Mouse (Mus musculus) spleen, adult 18-20 months (tissue): ENCODE data around the gene Fam71e2.
A peak's percentile ranks its signal among the peaks of the same experiment; 100 is the strongest.
"Not testable (repeated sequence)": the region's sequence is repeated elsewhere in the genome, so short reads cannot be mapped to it uniquely, and the experiment has no call there.

Experiments
- DNase-seq, 2 experiments: peaks; one replicate each; pipeline ENCODE4 v3.0.0; 2022; ENCODE audit warnings: mixed read lengths in 2 of 2

Fam71e2 gene

GRCm38 (mm10) chr7:4771202-4771601, at the start of gene Fam71e2:
Fam71e2 (minus strand) TSS chr7:4771302.
- DNase-seq, result no peak

GRCm38 (mm10) chr7:4816559-4816958, 45.5 kb upstream of the Fam71e2 start:
- DNase-seq, result no peak

GRCm38 (mm10) chr7:4813105-4813791, 42.1 kb upstream of the Fam71e2 start:
- no peak for DNase-seq

- peak; percentile 97 to 98 for DNase-seq
Measured at GRCm38 (mm10) chr7:4812303-4813104, 41.4 kb upstream of the Fam71e2 start, which contains the start of gene Ube2s. Ube2s (minus strand) TSS chr7:4812590.

- no peak for DNase-seq
Measured at GRCm38 (mm10) chr7:4811842-4812302, 40.8 kb upstream of the Fam71e2 start.

- not testable (repeated sequence) for DNase-seq
Measured at GRCm38 (mm10) chr7:4811131-4811530, 40.0 kb upstream of the Fam71e2 start.

GRCm38 (mm10) chr7:4806716-4807115, 35.6 kb upstream of the Fam71e2 start:
- peak in 1 of 2 experiments; percentile 23 for DNase-seq

GRCm38 (mm10) chr7:4802247-4802646, 31.1 kb upstream of the Fam71e2 start:
- DNase-seq, result no peak

GRCm38 (mm10) chr7:4795767-4796433, 24.8 kb upstream of the Fam71e2 start:
- DNase-seq, result no peak

- DNase-seq, result no peak
Measured at GRCm38 (mm10) chr7:4794631-4795168, 23.6 kb upstream of the Fam71e2 start.

- no peak for DNase-seq
Measured at GRCm38 (mm10) chr7:4793674-4794073, 22.6 kb upstream of the Fam71e2 start.

- peak in 1 of 2 experiments; percentile 20 for DNase-seq
Measured at GRCm38 (mm10) chr7:4793248-4793647, 22.1 kb upstream of the Fam71e2 start.

- peak; percentile 84 to 89 for DNase-seq
Measured at GRCm38 (mm10) chr7:4792278-4793212, 21.4 kb upstream of the Fam71e2 start, which contains the start of gene Rpl28. Rpl28 (plus strand) TSS chr7:4792874.

- peak in 1 of 2 experiments; percentile 57 for DNase-seq
Measured at GRCm38 (mm10) chr7:4789436-4789935, 18.4 kb upstream of the Fam71e2 start, which contains the start of gene Tmem238. Tmem238 (minus strand) TSS chr7:4789656.

- peak; percentile 32 to 60 for DNase-seq
Measured at GRCm38 (mm10) chr7:4788499-4789435, 17.7 kb upstream of the Fam71e2 start.

GRCm38 (mm10) chr7:4783667-4784268, 12.7 kb upstream of the Fam71e2 start:
- DNase-seq, result no peak

- DNase-seq, result no peak
Measured at GRCm38 (mm10) chr7:4782759-4783158, 11.7 kb upstream of the Fam71e2 start, which contains the start of the genes Il11 and Tmem190. Il11 (minus strand) TSS chr7:4782859. Tmem190 (plus strand) TSS chr7:4782937.

GRCm38 (mm10) chr7:4782130-4782529, 11.0 kb upstream of the Fam71e2 start:
- DNase-seq, result no peak

GRCm38 (mm10) chr7:4779921-4780320, 8.8 kb upstream of the Fam71e2 start:
- DNase-seq, result no peak
